Mouse (Mus musculus) erythroblast, adult 5-6 weeks (primary cell): ENCODE data around the gene Lmbrd2. TPM values are rescaled to one million over a fixed set of nuclear protein-coding genes. Genes with fewer than 3 reads are reported as not detected.
"Not testable (repeated sequence)": the region's sequence is repeated elsewhere in the genome, so short reads cannot be mapped to it uniquely, and the experiment has no call there.

Experiments used
- ATAC-seq: replicated peaks from 2 replicates; pipeline ENCODE4 v1.8.0; 2016; ENCODE audit warnings: moderate number of reproducible peaks, mild to moderate bottlenecking, moderate TSS enrichment, inconsistent platforms; ENCODE audit not compliant: poor library complexity, low FRiP score, severe bottlenecking
- total RNA-seq, 2 experiments: library from RNA; stranded (forward) in 1 of 2; stranded (reverse) in 1 of 2; fragments of 150-400 nt in 1 of 2; fragments of 200-764, 138-1000 nt in 1 of 2; gene quantifications; 2 replicates each; pipeline versions ENCODE4 v1.2.3 to v1.2.4; 2015 to 2017; ENCODE audit warnings: low replicate concordance in 2 of 2

The Lmbrd2 gene
- total RNA-seq, 2 experiments from 2014 or later: 3.2 to 14.6 TPM

GRCm38 (mm10) chr15:9131499-9131888 is 8.9 kb upstream of the Lmbrd2 start:
- no peak for ATAC-seq

GRCm38 (mm10) chr15:9132693-9133443 is 7.5 kb upstream of the Lmbrd2 start:
- ATAC-seq: no peak

- ATAC-seq: no peak
These were observed 5.4 kb upstream of the Lmbrd2 start for GRCm38 (mm10) chr15:9134891-9135507.

GRCm38 (mm10) chr15:9139447-9139846 is 903 bp upstream of the Lmbrd2 start:
- ATAC-seq: 0 out of 2 replicates have a peak, but pooled peaks have one; percentile 9

GRCm38 (mm10) chr15:9140684-9141171 is 378 bp downstream of the Lmbrd2 start:
- peak; percentile 59 for ATAC-seq

- ATAC-seq: no peak
These were observed 15.0 kb downstream of the Lmbrd2 start, which contains the start of gene Skp2 for GRCm38 (mm10) chr15:9155325-9155724. Skp2 (minus strand) TSS chr15:9155425.

- no peak for ATAC-seq
These were observed 22.3 kb downstream of the Lmbrd2 start for GRCm38 (mm10) chr15:9162557-9163070.

GRCm38 (mm10) chr15:9164125-9164524 is 23.8 kb downstream of the Lmbrd2 start:
- no peak for ATAC-seq

- no peak for ATAC-seq
These were observed 36.7 kb downstream of the Lmbrd2 start for GRCm38 (mm10) chr15:9177038-9177437.

GRCm38 (mm10) chr15:9183995-9184394 is 43.6 kb downstream of the Lmbrd2 start:
- ATAC-seq: no peak

GRCm38 (mm10) chr15:9189796-9190195 is 49.4 kb downstream of the Lmbrd2 start:
- ATAC-seq: no peak

- ATAC-seq: not testable (repeated sequence)
These were observed 52.3 kb downstream of the Lmbrd2 start for GRCm38 (mm10) chr15:9192685-9193084.

- ATAC-seq: no peak
These were observed 58.1 kb downstream of the Lmbrd2 start for GRCm38 (mm10) chr15:9198421-9198820.

GRCm38 (mm10) chr15:9211891-9212290 is 71.5 kb downstream of the Lmbrd2 start:
- ATAC-seq: no peak

GRCm38 (mm10) chr15:9213026-9213425 is 72.7 kb downstream of the Lmbrd2 start:
- not testable (repeated sequence) for ATAC-seq

- ATAC-seq: not testable (repeated sequence)
These were observed 73.1 kb downstream of the Lmbrd2 start for GRCm38 (mm10) chr15:9213431-9213830.

GRCm38 (mm10) chr15:9216446-9216845 is 76.1 kb downstream of the Lmbrd2 start:
- no peak for ATAC-seq

GRCm38 (mm10) chr15:9230917-9231316 is 90.6 kb downstream of the Lmbrd2 start:
- ATAC-seq: not testable (repeated sequence)

- no peak for ATAC-seq
These were observed 106.0 kb downstream of the Lmbrd2 start for GRCm38 (mm10) chr15:9246345-9246744.
